Mouse (Mus musculus): ENCODE data around the gene Ang5. TPM values are rescaled to one million over a fixed set of nuclear protein-coding genes. Genes with fewer than 3 reads are reported as not detected.
A peak's percentile ranks its signal among the peaks of the same experiment; 100 is the strongest.
"Not testable (repeated sequence)": the region's sequence is repeated elsewhere in the genome, so short reads cannot be mapped to it uniquely, and the experiment has no call there.

The Ang5 gene
- polyA plus RNA-seq, 1 experiment from 2014 or later = not detected

DNA sequence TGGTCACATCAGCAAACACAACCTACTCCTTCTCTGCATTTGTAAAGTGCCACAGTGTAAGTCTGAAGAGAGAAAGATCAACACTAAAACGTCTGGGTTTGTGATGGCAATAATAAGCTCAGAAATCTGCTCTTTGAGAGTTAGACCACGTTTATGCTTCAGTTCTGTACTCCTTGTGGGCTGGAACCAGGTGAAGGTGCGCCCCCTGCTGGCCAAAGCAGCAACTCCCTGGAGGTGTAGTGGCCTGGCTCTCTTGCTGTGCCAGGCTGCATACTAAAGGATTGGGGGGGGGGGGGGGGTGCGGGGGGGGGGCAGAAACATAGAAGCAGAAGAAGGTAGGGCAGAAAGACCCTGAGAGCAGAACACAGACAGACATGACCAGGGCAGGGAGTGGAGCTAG, 27.0 kb downstream of the Ang5 start:
- no peaks in the 10 kb centered on the region for H3K4me1 ChIP-seq (ENCODE audit: control insufficient read depth, insufficient read depth, low read length)
- H3K9ac ChIP-seq (ENCODE audit: low read depth, low read length) = no peak overlapping the region
- H3K4me3 ChIP-seq (ENCODE audit: low read length) = no peak overlapping the region
- no peaks in the 10 kb centered on the region for H3K9me3 ChIP-seq (ENCODE audit: control insufficient read depth, low read length)
- no peak overlapping the region for H3K4me2 ChIP-seq (ENCODE audit: low read depth, low read length)
- H3K27ac ChIP-seq (ENCODE audit: low read length) = no peak overlapping the region
- peak; percentile 83 for ATAC-seq
- H3K27me3 ChIP-seq (replicated peaks; ENCODE audit: control insufficient read depth, insufficient read depth, low read length) = no peaks in the 10 kb centered on the region
- WGBS = 2% methylated on average over 4 of the region's 4 CpGs
- H3K36me3 ChIP-seq (ENCODE audit: control insufficient read depth, insufficient read depth, low read length) = no peaks in the 10 kb centered on the region

DNA sequence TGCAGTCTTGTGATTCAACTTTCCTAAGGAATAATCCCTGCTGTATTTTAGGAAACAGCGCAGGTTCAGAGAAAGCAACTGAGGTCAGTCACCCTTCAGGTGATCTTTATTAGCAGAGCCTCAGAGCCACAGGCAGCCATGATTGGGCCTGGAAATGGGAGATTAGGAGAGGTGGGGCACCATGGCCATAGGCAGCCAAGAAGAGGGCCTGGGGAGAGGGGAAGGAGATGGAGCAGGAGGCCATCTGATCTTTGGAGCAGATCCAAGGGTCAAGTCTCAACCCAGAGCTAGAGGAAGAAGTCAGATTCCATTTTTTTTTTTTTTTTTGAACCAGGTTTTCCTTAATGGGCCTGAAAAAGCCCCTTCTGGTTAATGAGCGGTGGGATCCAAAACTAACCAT, 29.3 kb downstream of the Ang5 start:
- Histone ChIP-seq H3K9me3 (ENCODE audit: control insufficient read depth, low read length) (no peaks in the 10 kb centered on the region), H3K9ac (ENCODE audit: low read depth, low read length) (no peak overlapping the region), H3K4me3 (ENCODE audit: low read length) (no peak overlapping the region), H3K4me1 (ENCODE audit: control insufficient read depth, insufficient read depth, low read length) (no peaks in the 10 kb centered on the region), H3K27me3 (replicated peaks; ENCODE audit: control insufficient read depth, insufficient read depth, low read length) (no peaks in the 10 kb centered on the region), H3K36me3 (ENCODE audit: control insufficient read depth, insufficient read depth, low read length) (no peaks in the 10 kb centered on the region), H3K4me2 (ENCODE audit: low read depth, low read length) (no peak overlapping the region), H3K27ac (ENCODE audit: low read length) (no peak overlapping the region)
- peak; percentile 40; the same call in 1 of the 2 replicates for ATAC-seq
- WGBS = 85% methylated on average over 2 of the region's 2 CpGs

DNA sequence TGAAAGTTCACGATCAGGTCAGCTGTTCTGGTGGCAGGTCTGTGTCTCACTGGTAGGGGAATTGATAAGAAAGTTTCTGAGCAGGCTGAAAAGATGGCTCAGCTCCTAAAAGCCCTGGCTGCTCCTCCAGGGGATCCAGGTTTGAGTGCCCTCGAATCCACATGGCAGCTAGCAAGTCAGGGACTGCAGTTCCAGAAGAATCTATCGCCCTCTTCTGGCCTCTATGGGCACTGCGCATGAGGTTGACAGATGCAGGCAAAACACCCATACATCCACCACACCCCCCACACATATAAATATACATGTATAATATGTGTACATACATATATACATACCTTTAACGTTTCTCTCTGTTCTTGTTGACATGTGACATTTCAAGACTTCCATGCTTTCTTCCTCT, 30.5 kb downstream of the Ang5 start:
- H3K9ac ChIP-seq (ENCODE audit: low read depth, low read length); H3K4me2 ChIP-seq (ENCODE audit: low read depth, low read length); H3K36me3 ChIP-seq (ENCODE audit: control insufficient read depth, insufficient read depth, low read length); H3K27ac ChIP-seq (ENCODE audit: low read length); H3K27me3 ChIP-seq (replicated peaks; ENCODE audit: control insufficient read depth, insufficient read depth, low read length); ATAC-seq; H3K4me1 ChIP-seq (ENCODE audit: control insufficient read depth, insufficient read depth, low read length); H3K9me3 ChIP-seq (ENCODE audit: control insufficient read depth, low read length); H3K4me3 ChIP-seq (ENCODE audit: low read length): not testable (repeated sequence)
- WGBS = 18% methylated on average over 5 of the region's 5 CpGs

DNA sequence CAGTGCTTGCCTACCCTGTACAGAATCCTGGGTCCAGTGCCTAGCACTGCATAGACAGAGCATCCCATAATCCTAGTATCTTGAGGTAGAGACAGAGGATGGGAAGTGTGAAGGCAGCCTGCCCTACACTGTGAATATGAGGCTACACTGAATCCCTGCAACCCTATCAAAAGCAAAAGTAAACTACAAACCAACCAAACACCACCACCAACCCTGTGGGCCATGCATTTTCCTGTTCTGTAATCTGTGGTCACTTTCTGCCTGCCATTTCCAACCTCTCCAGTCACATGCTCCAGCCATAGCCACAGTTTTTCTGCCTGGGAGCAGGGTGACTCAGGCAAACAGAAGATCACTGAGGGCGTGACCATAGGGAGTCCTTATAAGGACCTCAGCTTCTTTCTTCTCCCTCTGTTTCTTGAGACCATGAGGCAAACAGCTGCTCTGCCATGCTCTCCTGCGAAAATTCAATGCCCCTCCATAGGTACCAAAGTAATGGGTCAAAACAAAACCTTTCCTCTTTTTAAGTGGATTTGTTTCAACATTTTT, 41.7 kb downstream of the Ang5 start:
- 76% methylated on average over 2 of the region's 2 CpGs for WGBS
- ATAC-seq; H3K4me2 ChIP-seq (ENCODE audit: low read depth, low read length); H3K27ac ChIP-seq (ENCODE audit: low read length); H3K36me3 ChIP-seq (ENCODE audit: control insufficient read depth, insufficient read depth, low read length); H3K4me1 ChIP-seq (ENCODE audit: control insufficient read depth, insufficient read depth, low read length); H3K9ac ChIP-seq (ENCODE audit: low read depth, low read length); H3K4me3 ChIP-seq (ENCODE audit: low read length); H3K27me3 ChIP-seq (replicated peaks; ENCODE audit: control insufficient read depth, insufficient read depth, low read length); H3K9me3 ChIP-seq (ENCODE audit: control insufficient read depth, low read length): not testable (repeated sequence)

DNA sequence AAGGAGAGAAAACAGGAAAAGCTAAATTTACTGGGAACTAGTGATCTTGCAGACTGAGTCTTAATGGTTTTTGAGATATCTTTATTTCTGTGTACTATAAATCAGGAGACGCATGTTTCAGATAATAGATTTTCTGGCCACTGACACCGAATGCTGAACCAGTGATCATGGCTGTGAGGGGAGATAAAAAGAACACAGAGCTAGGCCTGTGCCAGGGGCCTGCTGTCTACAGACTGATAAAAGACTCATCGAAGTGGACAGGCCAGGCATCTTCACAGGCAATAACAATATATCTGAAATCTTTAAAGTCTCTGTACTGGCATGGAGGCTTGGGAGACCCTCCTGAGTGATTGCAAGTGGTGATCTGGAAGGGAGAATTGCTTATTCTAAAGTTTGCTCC, 44.7 kb downstream of the Ang5 start:
- no peak overlapping the region for H3K4me2 ChIP-seq (ENCODE audit: low read depth, low read length)
- H3K27me3 ChIP-seq (replicated peaks; ENCODE audit: control insufficient read depth, insufficient read depth, low read length) = no peaks in the 10 kb centered on the region
- 72% methylated on average over 3 of the region's 3 CpGs for WGBS
- H3K9me3 ChIP-seq (ENCODE audit: control insufficient read depth, low read length) = no peaks in the 10 kb centered on the region
- no peaks in the 10 kb centered on the region for H3K4me1 ChIP-seq (ENCODE audit: control insufficient read depth, insufficient read depth, low read length)
- no peaks in the 10 kb centered on the region for H3K36me3 ChIP-seq (ENCODE audit: control insufficient read depth, insufficient read depth, low read length)
- H3K9ac ChIP-seq (ENCODE audit: low read depth, low read length) = no peak overlapping the region
- no peak overlapping the region for H3K27ac ChIP-seq (ENCODE audit: low read length)
- H3K4me3 ChIP-seq (ENCODE audit: low read length) = no peak overlapping the region
- ATAC-seq = no peak

DNA sequence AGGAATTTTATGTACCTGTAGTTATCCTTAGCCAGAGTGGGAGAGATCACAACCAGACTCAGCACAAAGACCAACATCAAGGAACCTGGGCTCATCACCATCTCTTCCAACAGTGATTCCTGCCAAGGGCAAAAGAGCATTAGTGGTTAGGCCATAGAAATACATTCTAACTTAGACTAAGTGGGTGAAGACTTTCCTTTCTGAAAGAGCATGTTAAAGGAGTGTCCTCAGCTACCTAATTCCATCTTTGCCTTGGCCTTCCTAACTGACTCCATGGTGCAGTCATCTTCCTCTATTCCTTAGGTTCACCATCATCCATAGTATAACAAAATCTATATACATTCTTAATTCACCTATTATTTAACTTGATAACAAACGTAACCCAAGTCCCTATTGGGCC, 45.3 kb downstream of the Ang5 start, which contains the start of gene Ang6:
TSS of gene Ang6 (minus strand) at position 101 of the 400 bp plus-strand sequence.
- H3K4me2 ChIP-seq (ENCODE audit: low read depth, low read length) = no peak within 1 kb of the TSS
- no peaks in the 10 kb centered on the region for H3K4me1 ChIP-seq (ENCODE audit: control insufficient read depth, insufficient read depth, low read length)
- H3K27me3 ChIP-seq (replicated peaks; ENCODE audit: control insufficient read depth, insufficient read depth, low read length) = no peaks in the 10 kb centered on the region
- 76% methylated on average over 1 of the region's 1 CpGs for WGBS
- no peak within 1 kb of the TSS for H3K27ac ChIP-seq (ENCODE audit: low read length)
- H3K9me3 ChIP-seq (ENCODE audit: control insufficient read depth, low read length) = no peaks in the 10 kb centered on the region
- no peaks in the 10 kb centered on the region for H3K36me3 ChIP-seq (ENCODE audit: control insufficient read depth, insufficient read depth, low read length)
- no peak within 1 kb of the TSS for H3K9ac ChIP-seq (ENCODE audit: low read depth, low read length)
- no peak within 1 kb of the TSS for H3K4me3 ChIP-seq (ENCODE audit: low read length)
- ATAC-seq = no peak

DNA sequence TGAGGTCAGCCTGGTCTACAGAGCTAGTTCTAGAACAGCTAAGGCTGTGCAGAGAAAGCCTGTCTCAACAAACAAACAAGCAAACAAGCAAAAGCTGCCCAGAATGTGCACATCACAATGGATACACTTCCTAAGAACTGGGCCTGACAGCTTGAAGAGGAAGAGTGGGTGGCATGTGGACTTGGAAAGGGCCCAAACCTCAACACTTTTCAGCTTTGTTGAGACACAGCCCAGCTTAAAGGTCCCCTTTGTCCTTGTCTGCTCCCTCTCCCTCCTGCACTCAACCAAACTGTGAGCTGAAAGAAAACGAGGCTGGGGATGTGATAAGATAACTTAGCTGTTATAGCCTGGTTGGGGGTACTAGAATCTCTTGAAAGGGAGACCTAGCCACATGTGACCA, 51.2 kb downstream of the Ang5 start:
- H3K27me3 ChIP-seq (replicated peaks; ENCODE audit: control insufficient read depth, insufficient read depth, low read length); H3K4me1 ChIP-seq (ENCODE audit: control insufficient read depth, insufficient read depth, low read length); H3K36me3 ChIP-seq (ENCODE audit: control insufficient read depth, insufficient read depth, low read length); H3K27ac ChIP-seq (ENCODE audit: low read length); ATAC-seq; H3K4me2 ChIP-seq (ENCODE audit: low read depth, low read length); H3K9ac ChIP-seq (ENCODE audit: low read depth, low read length); H3K9me3 ChIP-seq (ENCODE audit: control insufficient read depth, low read length); H3K4me3 ChIP-seq (ENCODE audit: low read length): not testable (repeated sequence)
- no CpG with 5 or more reads among the region's 1 CpGs for WGBS

DNA sequence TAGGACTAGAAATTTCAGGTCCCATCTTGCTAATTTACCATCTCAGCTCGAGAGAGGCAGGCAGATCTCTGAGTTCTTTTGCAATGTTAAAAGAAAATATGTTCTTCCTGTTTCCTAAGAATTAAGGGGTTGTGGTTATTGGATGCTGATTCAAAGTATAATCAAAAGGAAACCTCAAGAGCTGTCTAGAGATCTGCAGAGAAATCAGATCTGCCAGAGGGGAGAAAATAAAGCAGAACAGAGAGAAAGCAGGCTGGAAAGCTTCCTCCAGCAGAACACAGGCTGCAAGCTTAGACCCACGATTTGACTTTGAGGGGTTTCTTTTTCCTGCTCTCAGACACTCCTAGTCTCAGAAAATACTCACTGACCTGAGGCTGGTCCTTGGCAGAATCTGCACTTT, 52.8 kb downstream of the Ang5 start:
- not testable (repeated sequence) for ATAC-seq; H3K9ac ChIP-seq (ENCODE audit: low read depth, low read length)
- 48% methylated on average over 2 of the region's 2 CpGs for WGBS

More for the DNA sequence above, 52.8 kb downstream of the Ang5 start:
- H3K4me3 ChIP-seq (ENCODE audit: low read length); H3K4me1 ChIP-seq (ENCODE audit: control insufficient read depth, insufficient read depth, low read length); H3K27me3 ChIP-seq (replicated peaks; ENCODE audit: control insufficient read depth, insufficient read depth, low read length); H3K27ac ChIP-seq (ENCODE audit: low read length); H3K9me3 ChIP-seq (ENCODE audit: control insufficient read depth, low read length); H3K36me3 ChIP-seq (ENCODE audit: control insufficient read depth, insufficient read depth, low read length); H3K4me2 ChIP-seq (ENCODE audit: low read depth, low read length): not testable (repeated sequence)
